Mouse (Mus musculus): ENCODE results near the gene Prdx2.

The Prdx2 gene

DNA sequence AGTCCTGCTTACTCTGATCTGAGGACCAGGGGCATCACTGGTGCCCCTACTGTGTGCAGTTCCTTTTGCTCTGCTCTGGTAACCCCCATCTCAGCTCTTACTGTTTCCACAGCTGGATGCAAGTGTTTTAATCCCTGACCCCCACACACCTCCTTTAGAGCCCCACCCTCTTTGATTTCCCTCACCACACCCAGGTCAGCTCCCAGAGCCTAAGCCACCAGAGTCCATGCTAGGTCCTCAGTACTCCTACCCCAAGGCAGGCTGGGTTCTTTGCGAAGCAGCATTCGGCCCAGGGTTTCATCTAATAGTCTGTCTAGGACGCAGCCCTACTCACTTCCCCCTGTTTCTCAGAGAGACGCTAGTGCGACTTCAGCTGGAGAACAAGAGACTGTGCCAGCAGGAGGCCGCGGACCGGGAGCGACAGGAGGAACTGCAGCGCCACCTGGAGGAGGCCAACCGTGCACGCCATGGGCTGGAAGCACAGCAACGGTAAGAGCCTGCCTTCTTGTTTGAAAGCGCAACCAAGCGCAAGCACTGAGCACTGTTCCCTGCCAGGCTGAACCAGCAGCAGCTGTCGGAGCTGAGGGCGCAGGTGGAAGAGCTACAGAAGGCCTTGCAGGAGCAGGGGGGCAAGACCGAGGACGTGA, 28.4 kb downstream of the Prdx2 start:
- no peak for DNase-seq (ENCODE audit: low read depth)

DNA sequence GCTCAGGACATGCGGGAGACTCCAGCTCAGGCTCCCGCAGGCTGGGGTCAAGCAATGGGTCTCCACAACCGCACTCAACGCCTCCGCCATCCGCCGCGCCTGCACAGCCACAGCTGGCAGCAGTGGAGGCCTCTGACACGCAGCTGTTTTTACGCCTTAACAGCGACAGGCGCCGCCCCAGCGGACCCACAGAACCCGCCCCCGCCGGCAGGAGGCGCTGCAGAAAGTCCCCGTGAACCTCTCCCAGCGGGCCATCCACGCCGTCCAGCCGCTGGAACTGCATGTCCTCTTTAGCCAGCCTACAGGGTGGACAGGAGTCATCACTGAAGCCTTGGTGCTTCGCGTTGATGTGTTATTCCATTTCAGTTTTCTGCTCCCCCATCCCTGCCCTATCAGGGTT, 38.3 kb downstream of the Prdx2 start:
- DNase-seq (ENCODE audit: low read depth) = no peak

DNA sequence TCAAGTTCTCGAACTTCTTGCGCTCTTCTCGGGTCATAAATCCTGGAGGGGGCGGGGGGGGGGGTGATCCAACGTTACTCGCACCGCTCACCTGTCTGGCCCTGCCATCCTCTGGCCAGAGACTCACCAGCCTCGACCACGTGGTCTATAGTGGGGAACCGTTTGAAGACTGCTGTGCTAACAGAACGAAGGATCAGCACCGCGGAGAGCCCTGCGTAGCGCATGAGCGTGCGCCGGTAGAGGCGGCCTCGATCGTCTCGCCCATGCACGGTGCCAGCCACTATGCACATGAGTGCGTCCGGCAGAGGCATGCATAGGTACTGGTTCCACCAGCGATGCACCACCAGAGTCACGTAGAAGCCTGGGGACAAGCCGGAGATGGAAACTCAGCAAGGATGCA, 41.9 kb downstream of the Prdx2 start:
- DNase-seq (ENCODE audit: low read depth) = no peak

- DNase-seq (ENCODE audit: low read depth) = no peak
Measured at GRCm38 (mm10) chr8:85013230-85013840, 43.9 kb downstream of the Prdx2 start.

DNA sequence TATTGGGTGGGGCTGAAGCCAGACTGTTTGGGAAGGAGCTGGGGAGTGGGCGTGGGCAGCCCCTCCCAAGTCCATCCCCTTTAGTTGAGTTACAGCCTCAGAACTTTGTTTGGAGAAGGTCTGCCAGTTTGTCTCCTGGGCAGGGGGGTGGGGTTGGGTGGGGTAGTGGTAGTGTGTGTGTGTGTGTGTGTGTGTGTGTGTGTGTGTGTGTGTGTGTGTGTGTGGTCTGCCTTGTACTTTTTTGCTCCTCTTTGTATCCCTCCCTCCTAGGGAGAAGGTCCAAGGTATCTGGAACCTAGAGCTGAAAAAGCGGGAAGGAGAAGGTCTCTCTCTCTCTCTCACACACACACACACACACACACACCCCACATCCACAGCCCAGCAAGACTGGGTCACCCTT, 45.0 kb downstream of the Prdx2 start, which contains the start of gene Best2:
Gene Best2, minus strand, starts transcription at position 101 of the 400 bp plus-strand sequence.
- no peak for DNase-seq (ENCODE audit: low read depth)

DNA sequence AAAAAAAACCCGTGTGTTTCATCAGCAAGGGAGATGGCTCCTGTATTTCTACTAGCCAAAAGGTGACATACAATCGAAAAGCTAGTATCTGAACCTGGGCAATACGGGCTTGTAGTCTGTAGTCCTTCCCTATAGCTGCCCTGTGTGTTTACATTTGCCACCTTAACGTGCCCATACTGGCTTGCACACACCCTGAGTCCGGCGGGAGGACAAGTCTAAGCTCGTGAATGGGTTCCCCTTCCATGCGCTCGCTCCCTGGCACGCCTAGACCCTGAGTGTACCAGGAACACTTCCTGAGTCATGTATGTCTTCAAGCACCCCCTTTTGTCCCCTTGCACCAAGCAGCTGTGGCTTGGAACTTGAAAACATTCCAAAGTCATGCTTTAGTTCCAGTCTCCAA, 47.3 kb downstream of the Prdx2 start:
- no peak for DNase-seq (ENCODE audit: low read depth)

- no peak for DNase-seq (ENCODE audit: low read depth)
Measured at GRCm38 (mm10) chr8:85017209-85017608, 47.8 kb downstream of the Prdx2 start.

DNA sequence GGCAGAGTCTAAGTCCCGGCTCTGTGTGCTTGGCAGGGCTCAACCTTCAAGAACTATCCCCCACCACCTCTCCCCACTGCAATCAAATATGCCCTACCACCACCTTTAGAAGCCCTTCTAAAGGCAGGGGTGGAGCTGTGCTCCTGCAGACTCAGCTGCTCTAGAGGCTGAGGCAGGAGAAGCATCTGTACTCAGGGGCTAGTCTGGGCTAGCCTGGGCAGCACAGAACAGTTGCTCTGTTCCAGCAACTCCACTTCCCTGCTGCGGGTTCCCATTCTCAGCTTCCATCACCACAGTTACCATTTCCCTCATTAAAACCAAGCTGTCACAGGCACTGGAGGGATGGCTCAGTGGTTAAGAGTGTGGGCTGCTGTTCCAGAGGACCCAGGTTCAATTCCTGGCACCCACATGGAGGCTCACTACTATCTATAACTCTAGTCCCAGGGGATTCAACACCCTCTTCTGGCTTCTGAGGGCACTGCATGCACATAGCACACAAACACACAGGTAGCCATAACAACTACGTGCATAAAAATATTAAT, 52.2 kb downstream of the Prdx2 start:
- DNase-seq (ENCODE audit: low read depth) = no peak

DNA sequence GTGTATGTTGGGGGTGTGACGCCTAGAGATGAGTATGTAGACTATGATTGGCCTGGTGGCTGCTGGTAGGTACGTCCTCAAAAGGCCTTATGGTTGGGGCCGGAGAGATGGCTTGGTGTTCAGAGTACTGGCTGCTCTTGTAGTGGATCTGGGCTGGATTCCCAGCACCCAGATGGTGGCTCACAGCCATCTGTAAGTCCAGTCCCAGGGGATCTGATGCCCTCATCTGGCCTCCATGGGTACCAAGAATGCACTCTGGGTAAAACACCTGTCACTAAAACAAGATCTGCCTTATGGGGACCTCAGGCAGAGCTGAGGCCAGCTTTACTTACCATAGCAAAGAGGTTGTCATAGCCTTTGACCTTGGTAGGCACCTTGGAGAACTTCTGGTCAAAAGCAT, 54.5 kb downstream of the Prdx2 start:
- no peak for DNase-seq (ENCODE audit: low read depth)
